Mouse (Mus musculus): ENCODE data around the gene Urb2. TPM values are rescaled to one million over a fixed set of nuclear protein-coding genes. Genes with fewer than 3 reads are reported as not detected.

Gene Urb2
- polyA plus RNA-seq, 1 experiment, result 14.6 TPM

DNA sequence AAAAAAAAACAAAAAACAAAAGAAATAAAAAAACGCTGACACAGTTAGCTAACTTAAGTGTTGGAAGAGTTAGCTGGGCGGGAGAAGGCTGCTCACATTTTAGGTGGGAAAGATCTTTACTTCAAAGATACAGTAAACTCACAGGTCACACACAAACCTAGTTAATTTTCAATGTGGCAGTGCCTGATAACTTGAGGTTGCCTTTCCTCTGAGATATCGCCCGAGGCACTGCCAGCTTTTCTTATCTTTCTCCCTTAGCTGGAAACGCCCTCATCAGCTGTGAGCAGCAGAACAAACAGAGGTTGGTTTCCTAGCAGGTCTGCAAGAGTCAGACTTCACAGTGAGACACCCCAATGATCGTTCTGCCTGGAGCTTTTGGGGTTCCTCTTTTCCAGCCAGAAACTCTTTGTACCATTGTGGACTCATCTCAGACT is 32.7 kb upstream of the Urb2 start:
- TF ChIP-seq POLR2A (IDR thresholded peaks at IDR 0.05; ENCODE audit: low read depth, low read length), result no peak
- TF ChIP-seq CTCF (IDR thresholded peaks at IDR 0.05; ENCODE audit: borderline replicate concordance, insufficient read depth, low read length), result no peak
- H3K27ac ChIP-seq (ENCODE audit: insufficient read depth, low read length), result no peak overlapping the region
- peaks cover 5% of the 10 kb centered on the region for H3K4me1 ChIP-seq (ENCODE audit: control insufficient read depth, insufficient read depth, low read length)
- no peak overlapping the region for H3K4me3 ChIP-seq (ENCODE audit: insufficient read depth, low read length)

DNA sequence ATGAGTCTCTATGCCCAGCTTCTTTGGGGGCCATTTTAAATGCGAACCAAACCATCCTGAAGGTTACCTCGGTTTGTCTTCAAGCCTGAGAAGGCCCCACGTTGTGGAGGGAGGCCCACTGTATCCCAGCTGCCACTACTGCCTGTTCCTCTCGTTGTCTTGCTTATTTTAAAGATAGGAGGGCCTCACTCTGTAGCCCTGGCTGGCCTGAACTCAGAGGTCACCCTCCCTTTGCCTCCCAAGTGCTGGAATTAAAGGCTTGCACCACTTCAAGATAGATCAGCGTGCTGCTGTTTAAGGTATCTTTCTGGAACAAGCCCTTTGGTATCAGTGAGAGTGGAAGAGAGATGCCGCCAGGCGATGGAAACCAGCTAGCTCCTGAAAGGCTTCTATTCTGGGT is 32.2 kb upstream of the Urb2 start:
- H3K27ac ChIP-seq (ENCODE audit: insufficient read depth, low read length), result no peak overlapping the region
- no peak overlapping the region for H3K4me3 ChIP-seq (ENCODE audit: insufficient read depth, low read length)
- TF ChIP-seq POLR2A (IDR thresholded peaks at IDR 0.05; ENCODE audit: low read depth, low read length), result no peak
- TF ChIP-seq CTCF (IDR thresholded peaks at IDR 0.05; ENCODE audit: borderline replicate concordance, insufficient read depth, low read length), result no peak
- peaks cover 5% of the 10 kb centered on the region for H3K4me1 ChIP-seq (ENCODE audit: control insufficient read depth, insufficient read depth, low read length)

DNA sequence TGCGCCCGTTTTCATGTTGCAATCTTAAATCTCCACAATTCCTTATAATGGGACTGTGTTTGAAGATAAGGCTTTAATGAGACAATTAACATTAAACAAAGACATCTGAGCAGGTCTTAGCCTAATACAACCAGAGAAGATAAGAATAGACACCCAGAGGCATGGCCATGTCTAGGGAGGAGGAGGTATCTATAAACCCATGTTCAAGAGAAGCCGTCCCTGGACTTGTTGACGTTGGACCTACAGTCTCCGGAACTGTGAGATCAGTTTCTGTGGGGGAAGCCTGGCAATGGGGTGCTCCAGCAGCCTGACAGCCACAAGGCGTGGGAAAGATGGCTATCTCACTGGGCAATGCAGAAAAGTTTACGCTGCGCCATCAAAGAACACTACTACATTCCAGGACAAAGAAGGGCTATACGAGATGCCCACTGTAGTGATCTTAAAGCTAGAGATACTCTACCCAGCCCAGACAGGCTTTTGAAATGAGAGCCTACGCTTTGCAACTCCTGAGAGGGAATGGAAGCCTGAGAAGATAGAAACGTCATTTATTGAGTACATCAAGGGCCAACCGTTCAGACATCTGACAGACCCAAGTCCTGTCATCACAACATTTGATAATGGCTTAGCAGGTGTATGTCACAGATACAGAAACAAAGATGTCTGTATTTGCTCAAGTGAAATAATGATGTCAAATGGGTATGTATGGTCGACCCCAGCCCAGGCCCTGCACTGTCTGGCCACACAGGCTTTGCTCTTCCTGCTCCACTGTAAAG is 30.8 kb upstream of the Urb2 start:
- no peak for TF ChIP-seq CTCF (IDR thresholded peaks at IDR 0.05; ENCODE audit: borderline replicate concordance, insufficient read depth, low read length)
- no peak for TF ChIP-seq POLR2A (IDR thresholded peaks at IDR 0.05; ENCODE audit: low read depth, low read length)
- H3K27ac ChIP-seq (ENCODE audit: insufficient read depth, low read length), result no peak overlapping the region
- no peak overlapping the region for H3K4me3 ChIP-seq (ENCODE audit: insufficient read depth, low read length)
- H3K4me1 ChIP-seq (ENCODE audit: control insufficient read depth, insufficient read depth, low read length), result peaks cover 5% of the 10 kb centered on the region

DNA sequence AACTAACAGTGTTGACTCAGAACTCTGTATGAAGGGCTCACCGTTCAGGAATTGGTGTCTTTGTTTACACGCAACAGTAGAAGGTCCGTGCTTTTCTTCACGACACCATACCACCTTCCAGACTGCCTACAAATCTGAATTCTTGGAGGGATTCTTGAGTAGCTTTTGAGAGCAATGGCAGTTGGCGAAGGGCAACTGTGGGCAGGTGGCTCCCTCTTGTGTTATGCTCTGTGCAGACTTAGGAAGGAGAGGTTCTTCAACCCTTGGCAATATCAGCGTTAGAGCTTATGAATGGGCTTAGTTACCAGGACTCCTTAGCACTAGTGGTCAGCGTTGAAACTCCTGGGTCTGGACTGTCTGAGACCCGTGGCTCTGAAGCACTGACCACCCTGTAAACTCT is 28.7 kb upstream of the Urb2 start:
- Histone ChIP-seq H3K4me1 (ENCODE audit: control insufficient read depth, insufficient read depth, low read length) (peaks cover 5% of the 10 kb centered on the region), H3K27ac (ENCODE audit: insufficient read depth, low read length) (peak overlapping the region; percentile 62), H3K4me3 (ENCODE audit: insufficient read depth, low read length) (no peak overlapping the region)
- TF ChIP-seq POLR2A (IDR thresholded peaks at IDR 0.05; ENCODE audit: low read depth, low read length) (no peak), CTCF (IDR thresholded peaks at IDR 0.05; ENCODE audit: borderline replicate concordance, insufficient read depth, low read length) (peak; percentile 15; the same call in 1 of the 2 replicates)

DNA sequence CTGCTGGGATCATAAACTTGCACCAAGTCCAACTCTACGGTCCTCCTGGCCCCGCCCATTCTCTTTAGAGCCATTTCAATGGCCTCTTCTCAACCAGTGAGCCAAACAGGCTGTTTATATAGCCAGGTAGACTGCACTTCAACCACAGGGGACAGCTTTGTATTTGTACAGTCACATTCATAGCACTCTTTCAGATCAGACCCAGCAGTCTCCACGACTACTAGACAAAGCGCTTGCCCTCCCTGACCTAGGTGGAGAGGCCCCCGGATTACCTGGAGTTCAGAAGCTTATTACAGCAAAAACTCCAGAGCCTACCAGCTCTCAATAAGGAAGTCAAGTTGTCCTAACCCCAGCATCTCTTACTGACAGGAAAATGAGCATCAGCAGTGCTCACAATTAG is 27.7 kb upstream of the Urb2 start:
- H3K27ac ChIP-seq (ENCODE audit: insufficient read depth, low read length), result peak overlapping the region; percentile 7; the same call in 1 of the 2 replicates
- no peak for TF ChIP-seq POLR2A (IDR thresholded peaks at IDR 0.05; ENCODE audit: low read depth, low read length)
- no peak for TF ChIP-seq CTCF (IDR thresholded peaks at IDR 0.05; ENCODE audit: borderline replicate concordance, insufficient read depth, low read length)
- no peak overlapping the region for H3K4me3 ChIP-seq (ENCODE audit: insufficient read depth, low read length)
- peaks cover 5% of the 10 kb centered on the region for H3K4me1 ChIP-seq (ENCODE audit: control insufficient read depth, insufficient read depth, low read length)

DNA sequence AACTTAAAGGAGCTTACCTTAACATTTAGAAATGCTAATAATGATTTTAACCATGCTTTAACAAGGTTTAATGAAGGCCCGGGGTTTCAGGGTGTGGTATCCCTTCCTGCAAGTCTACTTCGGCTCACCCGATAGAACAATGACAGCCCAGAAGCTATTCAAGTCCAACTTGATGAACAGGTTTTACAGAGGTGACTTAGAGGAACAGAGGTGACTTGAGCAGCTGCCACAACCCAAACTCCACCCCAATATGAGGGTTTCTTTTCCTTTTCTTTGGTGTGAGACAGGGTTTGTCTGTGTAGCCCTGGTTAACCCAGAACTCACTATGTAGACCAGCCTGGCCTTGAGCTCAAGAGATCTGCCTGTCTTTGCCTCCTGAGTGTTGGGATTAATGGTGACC is 27.3 kb upstream of the Urb2 start:
- H3K27ac ChIP-seq (ENCODE audit: insufficient read depth, low read length), result no peak overlapping the region
- no peak for TF ChIP-seq CTCF (IDR thresholded peaks at IDR 0.05; ENCODE audit: borderline replicate concordance, insufficient read depth, low read length)
- no peak for TF ChIP-seq POLR2A (IDR thresholded peaks at IDR 0.05; ENCODE audit: low read depth, low read length)

DNA sequence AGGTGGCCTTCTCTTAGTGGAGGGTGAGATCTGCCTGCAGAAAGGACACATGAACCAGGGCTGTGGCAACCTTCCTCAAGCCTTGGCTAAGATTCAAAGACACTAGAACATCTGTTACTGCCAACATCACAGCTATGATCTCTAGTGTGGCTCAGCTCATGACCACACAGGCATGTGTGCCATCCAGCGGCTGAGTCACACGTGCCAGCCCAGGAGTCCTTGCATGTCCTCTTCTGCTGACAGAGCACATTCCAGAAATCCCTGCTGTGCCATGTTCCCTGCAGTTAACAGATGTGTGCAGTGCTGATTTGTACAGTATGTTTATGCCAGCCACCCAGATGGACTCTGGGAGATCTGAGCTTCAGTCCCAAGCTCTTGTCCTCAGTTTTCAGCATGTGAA is 21.7 kb upstream of the Urb2 start:
- H3K27ac ChIP-seq (ENCODE audit: insufficient read depth, low read length), result no peak overlapping the region
- no peak overlapping the region for H3K4me3 ChIP-seq (ENCODE audit: insufficient read depth, low read length)
- H3K4me1 ChIP-seq (ENCODE audit: control insufficient read depth, insufficient read depth, low read length), result peaks cover 6% of the 10 kb centered on the region
- no peak for TF ChIP-seq POLR2A (IDR thresholded peaks at IDR 0.05; ENCODE audit: low read depth, low read length)
- TF ChIP-seq CTCF (IDR thresholded peaks at IDR 0.05; ENCODE audit: borderline replicate concordance, insufficient read depth, low read length), result no peak

More for the DNA sequence above, 27.3 kb upstream of the Urb2 start:
- Histone ChIP-seq H3K4me1 (ENCODE audit: control insufficient read depth, insufficient read depth, low read length) (peaks cover 5% of the 10 kb centered on the region), H3K4me3 (ENCODE audit: insufficient read depth, low read length) (no peak overlapping the region)

DNA sequence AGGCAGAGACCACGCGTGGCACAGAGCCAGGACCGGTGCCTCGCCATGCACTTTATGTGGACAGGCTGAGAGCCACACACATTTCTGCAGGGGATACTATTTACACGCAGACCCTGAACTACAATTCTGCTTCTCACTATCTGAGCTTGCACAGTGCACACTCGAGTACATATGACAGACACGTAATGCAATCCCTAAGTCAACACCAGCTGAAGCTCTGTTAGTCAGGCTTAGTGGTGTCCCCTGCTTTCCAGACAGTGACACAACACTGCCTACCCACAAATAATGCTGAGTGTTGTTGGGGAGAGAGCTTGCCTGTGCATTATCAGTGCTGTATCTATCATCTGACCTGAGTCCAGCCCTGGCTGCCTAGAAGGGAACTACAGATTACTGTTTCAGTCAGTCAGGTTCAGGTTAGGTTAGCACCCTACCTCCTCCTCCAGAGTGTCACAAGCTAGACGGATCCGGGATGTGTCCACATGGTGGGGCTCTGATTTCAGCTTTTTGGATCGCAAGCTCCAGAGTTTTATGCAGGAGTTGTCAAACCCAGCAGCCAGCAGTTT is 18.7 kb upstream of the Urb2 start:
- Histone ChIP-seq H3K4me1 (ENCODE audit: control insufficient read depth, insufficient read depth, low read length) (peaks cover 6% of the 10 kb centered on the region), H3K4me3 (ENCODE audit: insufficient read depth, low read length) (no peak overlapping the region), H3K27ac (ENCODE audit: insufficient read depth, low read length) (peak overlapping the region; percentile 8; the same call in 1 of the 2 replicates)
- TF ChIP-seq POLR2A (IDR thresholded peaks at IDR 0.05; ENCODE audit: low read depth, low read length) (no peak), CTCF (IDR thresholded peaks at IDR 0.05; ENCODE audit: borderline replicate concordance, insufficient read depth, low read length) (no peak)

DNA sequence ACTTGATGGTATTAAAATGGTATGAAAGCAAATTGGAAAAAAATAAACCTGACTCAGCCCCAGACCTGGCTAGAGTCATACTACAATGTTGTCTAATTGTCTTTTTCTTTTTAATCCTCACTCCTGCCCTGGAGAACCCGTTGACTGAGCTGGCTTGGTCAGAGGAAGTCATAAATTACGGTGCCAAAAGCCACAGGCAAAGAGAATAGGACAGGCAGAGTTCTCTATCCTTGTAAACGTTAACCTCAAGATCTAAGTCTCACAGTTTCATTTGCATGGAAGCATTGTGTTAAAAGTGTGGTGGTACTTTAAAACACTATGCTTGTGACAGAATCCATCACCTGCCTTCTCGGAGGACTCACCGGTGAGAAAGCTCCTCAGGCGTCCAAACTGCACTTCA is 13.5 kb upstream of the Urb2 start:
- Histone ChIP-seq H3K4me1 (ENCODE audit: control insufficient read depth, insufficient read depth, low read length) (no peaks in the 10 kb centered on the region), H3K4me3 (ENCODE audit: insufficient read depth, low read length) (no peak overlapping the region), H3K27ac (ENCODE audit: insufficient read depth, low read length) (no peak overlapping the region)
- TF ChIP-seq CTCF (IDR thresholded peaks at IDR 0.05; ENCODE audit: borderline replicate concordance, insufficient read depth, low read length) (no peak), POLR2A (IDR thresholded peaks at IDR 0.05; ENCODE audit: low read depth, low read length) (no peak)

DNA sequence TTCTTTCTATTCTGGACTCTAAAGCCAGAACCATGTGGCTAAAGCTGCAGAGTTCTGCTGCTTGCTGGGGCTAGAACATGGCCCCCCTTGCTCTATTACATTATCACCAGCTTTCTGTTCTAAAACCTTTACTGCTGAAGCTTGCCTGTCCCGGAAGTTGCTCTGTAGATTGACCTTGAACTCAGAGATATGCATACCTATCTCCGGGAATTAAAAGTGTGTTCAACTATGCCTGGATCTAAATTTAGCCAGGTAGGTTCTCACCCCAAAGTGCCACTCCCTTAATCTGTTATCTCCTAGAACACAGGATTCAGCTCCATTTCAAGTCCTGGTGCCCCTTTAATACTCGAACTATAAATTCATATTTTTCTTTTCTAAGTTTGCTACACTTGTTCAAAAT is 9.7 kb upstream of the Urb2 start:
- Histone ChIP-seq H3K27ac (ENCODE audit: insufficient read depth, low read length) (no peak overlapping the region), H3K4me1 (ENCODE audit: control insufficient read depth, insufficient read depth, low read length) (no peaks in the 10 kb centered on the region; the same call in 1 of the 2 replicates), H3K4me3 (ENCODE audit: insufficient read depth, low read length) (no peak overlapping the region)
- no peak for TF ChIP-seq POLR2A (IDR thresholded peaks at IDR 0.05; ENCODE audit: low read depth, low read length)
- TF ChIP-seq CTCF (IDR thresholded peaks at IDR 0.05; ENCODE audit: borderline replicate concordance, insufficient read depth, low read length), result no peak

Measured in embryonic fibroblast, embryonic 13.5 days (primary cell).